Mouse (Mus musculus): ENCODE measurements around the gene Dpp8.
A peak's percentile ranks its signal among the peaks of the same experiment; 100 is the strongest.

DNA sequence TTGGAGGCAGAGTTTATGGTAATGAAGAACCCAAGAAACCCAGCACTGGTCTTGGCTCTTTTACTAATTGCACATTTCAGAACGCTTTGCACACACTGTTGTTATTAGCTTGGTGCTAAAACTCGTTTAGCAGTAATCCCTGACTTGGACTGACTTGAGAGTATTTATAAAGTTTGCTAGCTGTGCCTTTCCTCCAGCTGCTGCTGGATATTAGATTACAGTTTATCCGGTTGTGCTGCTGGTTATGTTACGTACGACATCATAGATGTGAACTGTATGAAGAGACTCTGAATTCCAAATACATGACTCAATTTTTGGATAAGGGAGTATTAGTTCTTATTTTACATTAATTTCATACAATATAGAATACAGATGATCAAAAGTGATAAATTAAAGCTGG, 17.2 kb downstream of the Dpp8 start:
- no peak for TF ChIP-seq POLR2A (IDR thresholded peaks at IDR 0.05; ENCODE audit: insufficient read length, low read depth)
- TF ChIP-seq POLR2AphosphoS2 (IDR thresholded peaks at IDR 0.05; ENCODE audit: insufficient read length, low read depth) = no peak
- peak in 1 of 3 experiments; percentile 7 for TF ChIP-seq MYOD1 (IDR thresholded peaks at IDR 0.05; ENCODE audit: control insufficient read depth in 1 of 3, insufficient read length in 2 of 3, low read depth in 2 of 3)
- TF ChIP-seq REST (IDR thresholded peaks at IDR 0.05; ENCODE audit: insufficient read depth, insufficient read length) = no peak
- peak in 1 of 3 experiments; percentile 69 for TF ChIP-seq MYOG (IDR thresholded peaks at IDR 0.05; ENCODE audit: control insufficient read depth in 1 of 3, insufficient read depth in 1 of 3, insufficient read length in 2 of 3, low read depth in 2 of 3)
- no peak for TF ChIP-seq USF1 (IDR thresholded peaks at IDR 0.05; ENCODE audit: low read depth)
- TF ChIP-seq TCF12 (IDR thresholded peaks at IDR 0.05; ENCODE audit: insufficient read depth, poor library complexity, severe bottlenecking) = no peak
- TF ChIP-seq TCF3 (IDR thresholded peaks at IDR 0.05; ENCODE audit: insufficient read length, low read depth) = no peak
- TF ChIP-seq SRF (IDR thresholded peaks at IDR 0.05; ENCODE audit: control insufficient read depth, insufficient read length, low read depth) = no peak
